Mouse (Mus musculus) cerebellum, adult 2 months (tissue): ENCODE measurements around the gene Rfx2. TPM values are rescaled to one million over a fixed set of nuclear protein-coding genes. Genes with fewer than 3 reads are reported as not detected.

Experiments used
- DNase-seq, 2 experiments: peaks; one replicate each; pipeline ENCODE4 v3.0.0; 2021
- H3K27ac ChIP-seq: fragments of 200-500 bp; 2 replicates; pipeline ENCODE4 v1.5.1; 2012; ENCODE audit warnings: low read length, control low read depth, inconsistent platforms; ENCODE audit not compliant: insufficient read depth
- H3K27me3 ChIP-seq: fragments of 200-500 bp; 2 replicates; pipeline ENCODE4 v1.6.1; 2012; ENCODE audit warnings: inconsistent platforms, mild to moderate bottlenecking, low read length, moderate library complexity; ENCODE audit not compliant: control insufficient read depth, insufficient read depth
- H3K4me1 ChIP-seq: fragments of 200-500 bp; 2 replicates; pipeline ENCODE4 v1.6.1; 2011; ENCODE audit warnings: low read length; ENCODE audit not compliant: control insufficient read depth, insufficient read depth
- H3K4me3 ChIP-seq: fragments of 200-500 bp; replicated peaks from 2 replicates; pipeline ENCODE3; 2011; ENCODE audit warnings: mild to moderate bottlenecking, low read depth, low read length, control low read depth; ENCODE audit not compliant: insufficient read depth
- CTCF ChIP-seq: fragments of 200-500 bp; IDR thresholded peaks from 2 replicates; pipeline ENCODE4 v1.5.1; 2011; ENCODE audit warnings: low read depth, mild to moderate bottlenecking, control low read depth, low read length, moderate library complexity, borderline replicate concordance; ENCODE audit not compliant: insufficient read depth
- POLR2A ChIP-seq: fragments of 200-500 bp; IDR thresholded peaks from 2 replicates; pipeline ENCODE4 v1.6.1; 2011; ENCODE audit warnings: low read length, control low read depth, borderline replicate concordance; ENCODE audit not compliant: insufficient read depth
- WGBS: fragments of 180-500 bp; shearing (Covaris S2); methylation state at CpG from one replicate; pipeline ENCODE4 v1.1.7; 2018; 5-methylcytosine and 5-hydroxymethylcytosine counted together
- polyA plus RNA-seq: library from polyadenylated mRNA; depleted of rRNA; stranded (reverse); fragments of >200 nt; gene quantifications from 2 replicates; pipeline ENCODE4 v1.2.3, GENCODE M21; 2012

Rfx2 gene
- polyA plus RNA-seq, 1 experiment, result 3.1 TPM

GRCm38 (mm10) chr17:56818067-56818636 lies 12.7 kb downstream of the Rfx2 start:
- Histone ChIP-seq H3K27ac (no peak overlapping the region), H3K4me1 (no peaks in the 10 kb centered on the region), H3K27me3 (no peaks in the 10 kb centered on the region), H3K4me3 (no peak overlapping the region)
- no peak for DNase-seq
- 54% methylated on average over 11 of the region's 11 CpGs for WGBS
- TF ChIP-seq POLR2A (no peak), CTCF (no peak)

- Histone ChIP-seq H3K4me1 (no peaks in the 10 kb centered on the region), H3K27ac (no peak overlapping the region), H3K27me3 (no peaks in the 10 kb centered on the region), H3K4me3 (no peak overlapping the region)
- 59% methylated on average over 3 of the region's 3 CpGs for WGBS
- no peak for DNase-seq
- TF ChIP-seq POLR2A, result no peak
- TF ChIP-seq CTCF, result no peak
Measured at GRCm38 (mm10) chr17:56815057-56815345, 15.8 kb downstream of the Rfx2 start.

GRCm38 (mm10) chr17:56814316-56815056 lies 16.3 kb downstream of the Rfx2 start:
- TF ChIP-seq CTCF (no peak), POLR2A (no peak)
- Histone ChIP-seq H3K27ac (no peak overlapping the region), H3K4me3 (no peak overlapping the region)

GRCm38 (mm10) chr17:56810245-56810644 lies 20.6 kb downstream of the Rfx2 start:
- 7% methylated on average over 3 of the region's 3 CpGs for WGBS
- Histone ChIP-seq H3K4me1 (no peaks in the 10 kb centered on the region), H3K4me3 (no peak overlapping the region), H3K27ac (no peak overlapping the region), H3K27me3 (no peaks in the 10 kb centered on the region)
- TF ChIP-seq CTCF (no peak), POLR2A (no peak)
- DNase-seq, result peak; percentile 58 to 69

More at GRCm38 (mm10) chr17:56814316-56815056, 16.3 kb downstream of the Rfx2 start:
- Histone ChIP-seq H3K4me1 (no peaks in the 10 kb centered on the region), H3K27me3 (no peaks in the 10 kb centered on the region)
- DNase-seq, result peak; percentile 29 to 34
- WGBS, result 16% methylated on average over 24 of the region's 24 CpGs

GRCm38 (mm10) chr17:56808518-56808917 lies 22.3 kb downstream of the Rfx2 start:
- no peak overlapping the region for H3K27ac ChIP-seq
- no peak overlapping the region for H3K4me3 ChIP-seq
- DNase-seq, result peak; percentile 73 to 82
- no peaks in the 10 kb centered on the region for H3K27me3 ChIP-seq
- H3K4me1 ChIP-seq, result no peaks in the 10 kb centered on the region
- no peak for TF ChIP-seq POLR2A
- peak; percentile 99 for TF ChIP-seq CTCF
- WGBS, result 4% methylated on average over 9 of the region's 9 CpGs

- 76% methylated on average over 1 of the region's 1 CpGs for WGBS
- no peaks in the 10 kb centered on the region for H3K4me1 ChIP-seq
- no peak for DNase-seq
- TF ChIP-seq POLR2A, result no peak
- no peak for TF ChIP-seq CTCF
- no peaks in the 10 kb centered on the region for H3K27me3 ChIP-seq
- H3K27ac ChIP-seq, result no peak overlapping the region
- H3K4me3 ChIP-seq, result no peak overlapping the region
Measured at GRCm38 (mm10) chr17:56805784-56806183, 25.0 kb downstream of the Rfx2 start.

- DNase-seq, result no peak
- WGBS, result 10% methylated on average over 5 of the region's 5 CpGs
- Histone ChIP-seq H3K27me3 (no peaks in the 10 kb centered on the region), H3K4me3 (no peak overlapping the region), H3K27ac (no peak overlapping the region), H3K4me1 (no peaks in the 10 kb centered on the region)
- TF ChIP-seq CTCF (no peak), POLR2A (no peak)
Measured at GRCm38 (mm10) chr17:56804952-56805351, 25.9 kb downstream of the Rfx2 start.

- no peak overlapping the region for H3K27ac ChIP-seq
- H3K4me3 ChIP-seq, result no peak overlapping the region
- no peaks in the 10 kb centered on the region for H3K27me3 ChIP-seq
- no peak for TF ChIP-seq POLR2A
- TF ChIP-seq CTCF, result no peak
- WGBS, result 89% methylated on average over 8 of the region's 8 CpGs
- no peak for DNase-seq
- no peaks in the 10 kb centered on the region for H3K4me1 ChIP-seq
Measured at GRCm38 (mm10) chr17:56802065-56802464, 28.7 kb downstream of the Rfx2 start.
